Mouse (Mus musculus): ENCODE data around the gene Stau1.

The Stau1 gene

GRCm38 (mm10) chr2:166906523-166907182 lies 89.4 kb downstream of the Stau1 start:
- no peak for DNase-seq

GRCm38 (mm10) chr2:166905711-166906522 lies 90.2 kb downstream of the Stau1 start, which contains the start of gene Cse1l:
Cse1l (plus strand) TSS chr2:166906040.
- DNase-seq, result peak; percentile 95 to 96

- no peak for DNase-seq
Measured at GRCm38 (mm10) chr2:166903719-166904282, 92.3 kb downstream of the Stau1 start.

DNA sequence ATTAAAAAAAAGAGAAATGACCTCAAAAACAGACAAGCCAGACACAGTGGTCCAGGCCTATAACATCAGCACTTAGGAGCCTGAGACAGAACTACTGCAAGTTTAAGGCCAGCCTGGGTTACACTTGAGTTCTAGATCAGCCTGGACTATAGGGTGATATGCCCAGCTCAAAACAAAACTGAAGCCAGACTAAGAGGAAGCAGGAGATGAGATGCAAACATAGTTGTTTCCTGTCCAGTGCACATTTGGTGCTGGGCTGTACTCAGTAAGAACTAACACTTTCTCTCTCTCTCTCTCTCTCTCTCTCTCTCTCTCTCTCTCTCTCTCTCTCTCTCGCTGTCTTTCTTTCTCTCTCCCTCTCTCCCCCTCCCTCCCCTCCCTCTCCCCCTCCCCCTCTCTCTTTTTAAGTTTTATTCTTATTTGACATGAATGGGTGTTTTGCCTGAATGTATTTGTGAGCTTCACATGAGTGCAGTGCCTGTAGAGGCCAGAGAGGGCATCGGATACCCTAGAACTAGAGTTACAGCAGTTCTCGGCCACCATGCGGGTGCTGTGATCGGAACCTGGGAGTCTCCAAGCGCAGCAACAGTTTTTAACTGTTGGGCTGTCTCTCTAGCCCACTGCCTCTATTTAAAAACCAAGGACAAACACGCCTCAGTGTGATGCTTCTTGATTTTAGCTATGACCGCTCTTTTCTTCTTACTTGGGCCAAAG lies 95.2 kb downstream of the Stau1 start:
- peak in 1 of 2 experiments; percentile 16 for DNase-seq

DNA sequence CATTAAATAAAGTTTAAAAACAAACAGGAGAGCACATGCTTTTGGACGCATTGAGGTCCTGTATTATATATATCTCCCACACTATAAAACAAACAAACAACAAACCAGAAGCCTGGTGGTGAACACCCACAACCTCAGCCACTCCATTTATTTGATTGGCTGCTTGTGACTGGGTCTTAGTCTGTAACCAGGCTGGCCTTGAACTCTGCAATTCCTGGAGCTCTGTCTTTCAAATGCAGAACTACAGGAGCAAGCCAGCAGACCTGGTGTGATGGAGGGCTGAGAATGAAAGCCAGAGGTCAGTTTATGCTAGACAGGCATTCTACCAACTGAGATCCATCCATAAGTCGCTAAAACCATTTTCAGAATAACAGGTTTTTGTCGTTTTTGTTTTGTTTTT lies 96.4 kb downstream of the Stau1 start:
- no peak for DNase-seq

- DNase-seq, result no peak
Measured at GRCm38 (mm10) chr2:166899161-166899560, 96.9 kb downstream of the Stau1 start.

All from spleen, adult 18-20 months (tissue).